Mouse (Mus musculus) lung, postnatal 0 days (tissue): ENCODE measurements around the gene Nipal3. TPM values are rescaled to one million over a fixed set of nuclear protein-coding genes. Genes with fewer than 3 reads are reported as not detected.
A peak's percentile ranks its signal among the peaks of the same experiment; 100 is the strongest.

Experiments
- ATAC-seq: fragments of 200-750 bp; cut with Nextera tagmentation; 2 replicates; pipeline ENCODE4 v1.8.0; 2017; ENCODE audit warnings: moderate library complexity
- DNase-seq: peaks from one replicate; pipeline ENCODE4 v3.0.0-alpha.2; 2016; ENCODE audit warnings: low spot score
- H3K27ac ChIP-seq: fragments of 300-500 bp; sonication (generic); 2 replicates; pipeline ENCODE4 v1.5.1; 2014; ENCODE audit warnings: antibody characterized with exemption, mild to moderate bottlenecking, low read length, mixed read lengths
- H3K27me3 ChIP-seq: fragments of 300-500 bp; sonication (generic); replicated peaks from 2 replicates; pipeline ENCODE4 v1.6.1; 2014; ENCODE audit warnings: low read length, mixed read lengths; ENCODE audit not compliant: insufficient read depth
- H3K36me3 ChIP-seq: fragments of 300-500 bp; sonication (generic); 2 replicates; pipeline ENCODE4 v1.6.1; 2014; ENCODE audit warnings: low read length, mixed read lengths; ENCODE audit not compliant: insufficient read depth
- H3K4me1 ChIP-seq: fragments of 300-500 bp; sonication (generic); 2 replicates; pipeline ENCODE4 v1.6.1; 2014; ENCODE audit warnings: antibody characterized with exemption, low read depth, low read length, mixed read lengths; ENCODE audit not compliant: insufficient read depth
- H3K4me2 ChIP-seq: fragments of 300-500 bp; sonication (generic); replicated peaks from 2 replicates; pipeline ENCODE4 v1.6.1; 2014; ENCODE audit warnings: low read depth, mild to moderate bottlenecking, low read length, moderate library complexity, mixed read lengths
- H3K4me3 ChIP-seq: fragments of 300-500 bp; sonication (generic); 2 replicates; pipeline ENCODE4 v1.5.1; 2014; ENCODE audit warnings: low read depth, low read length
- H3K9ac ChIP-seq: fragments of 300-500 bp; sonication (generic); replicated peaks from 2 replicates; pipeline ENCODE4 v1.6.1; 2014; ENCODE audit warnings: low read depth, mild to moderate bottlenecking
- H3K9me3 ChIP-seq: fragments of 300-500 bp; sonication (generic); 2 replicates; pipeline ENCODE4 v1.6.1; 2016; ENCODE audit warnings: low read length, mixed read lengths
- CTCF ChIP-seq: IDR thresholded peaks from 2 replicates; pipeline ENCODE4 v1.5.1; 2016; ENCODE audit warnings: antibody characterized with exemption, mild to moderate bottlenecking
- EP300 ChIP-seq: IDR thresholded peaks from 2 replicates; pipeline ENCODE4 v1.6.1; 2016; ENCODE audit warnings: antibody characterized with exemption, mild to moderate bottlenecking, control low read depth
- WGBS: fragments of 180-500 bp; shearing (Covaris S2); extraction: QIAGEN DNeasy Blood & Tissue Kit; methylation state at CpG from one replicate; pipeline ENCODE4 v1.1.7; 2014; 5-methylcytosine and 5-hydroxymethylcytosine counted together
- polyA plus RNA-seq: library from polyadenylated mRNA; unstranded; fragments of >200 nt; fragmentation: Nextera tagmentation; extraction: Ambion mirVana; gene quantifications from 2 replicates; pipeline ENCODE4 v1.2.1, GENCODE M21; 2015

Gene Nipal3
- polyA plus RNA-seq, 1 experiment from 2014 or later: 12.0 TPM

GRCm38 (mm10) chr4:135406180-135406579 lies 88.7 kb downstream of the Nipal3 start:
- H3K4me2 ChIP-seq: no peak overlapping the region
- H3K4me1 ChIP-seq: no peaks in the 10 kb centered on the region
- no peaks in the 10 kb centered on the region for H3K9me3 ChIP-seq
- DNase-seq: peak; percentile 28
- H3K9ac ChIP-seq: no peak overlapping the region
- H3K36me3 ChIP-seq: no peaks in the 10 kb centered on the region
- TF ChIP-seq EP300 (no peak), CTCF (no peak)
- no peak overlapping the region for H3K4me3 ChIP-seq
- H3K27ac ChIP-seq: no peak overlapping the region
- H3K27me3 ChIP-seq: no peaks in the 10 kb centered on the region
- 32% methylated on average over 5 of the region's 5 CpGs for WGBS
- no peak for ATAC-seq

- Histone ChIP-seq H3K27ac (no peak overlapping the region), H3K9ac (no peak overlapping the region), H3K4me2 (no peak overlapping the region), H3K27me3 (no peaks in the 10 kb centered on the region), H3K36me3 (no peaks in the 10 kb centered on the region), H3K4me3 (no peak overlapping the region), H3K9me3 (no peaks in the 10 kb centered on the region), H3K4me1 (no peaks in the 10 kb centered on the region)
- 94% methylated on average over 2 of the region's 2 CpGs for WGBS
- DNase-seq (no peak), ATAC-seq (no peak)
- TF ChIP-seq CTCF (no peak), EP300 (no peak)
Observed at GRCm38 (mm10) chr4:135404916-135405315, 89.9 kb downstream of the Nipal3 start.

GRCm38 (mm10) chr4:135404048-135404447 lies 90.8 kb downstream of the Nipal3 start:
- H3K4me3 ChIP-seq: no peak overlapping the region
- H3K36me3 ChIP-seq: no peaks in the 10 kb centered on the region
- no peak for TF ChIP-seq EP300
- TF ChIP-seq CTCF: no peak
- ATAC-seq (no peak), DNase-seq (no peak)
- H3K27me3 ChIP-seq: no peaks in the 10 kb centered on the region
- no peaks in the 10 kb centered on the region for H3K9me3 ChIP-seq
- no peak overlapping the region for H3K27ac ChIP-seq
- no peaks in the 10 kb centered on the region for H3K4me1 ChIP-seq
- H3K9ac ChIP-seq: no peak overlapping the region
- no peak overlapping the region for H3K4me2 ChIP-seq
- WGBS: 71% methylated on average over 10 of the region's 10 CpGs

- no peak overlapping the region for H3K4me2 ChIP-seq
- TF ChIP-seq EP300: no peak
- no peak for ATAC-seq
- no peak for DNase-seq
- H3K9ac ChIP-seq: no peak overlapping the region
- H3K27me3 ChIP-seq: 0 out of 2 replicates have a peak, but pooled peaks cover 6% of the 10 kb centered on the region
- H3K27ac ChIP-seq: no peak overlapping the region
- H3K4me1 ChIP-seq: peaks cover 9% of the 10 kb centered on the region; the same call in 1 of the 2 replicates
- WGBS: 28% methylated on average over 7 of the region's 7 CpGs
- H3K9me3 ChIP-seq: no peaks in the 10 kb centered on the region
- no peaks in the 10 kb centered on the region for H3K36me3 ChIP-seq
- H3K4me3 ChIP-seq: no peak overlapping the region
Observed at GRCm38 (mm10) chr4:135401881-135402280, 93.0 kb downstream of the Nipal3 start.

GRCm38 (mm10) chr4:135397991-135398390 lies 96.8 kb downstream of the Nipal3 start, which contains the start of gene Ncmap:
TSS of gene Ncmap (minus strand) at chr4:135398227.
- Histone ChIP-seq H3K4me2 (peak within 1 kb of the TSS; percentile 65), H3K4me3 (peak within 1 kb of the TSS; percentile 31), H3K36me3 (no peaks in the 10 kb centered on the region), H3K4me1 (peaks cover 9% of the 10 kb centered on the region; the same call in 1 of the 2 replicates), H3K27ac (no peak within 1 kb of the TSS), H3K9ac (no peak within 1 kb of the TSS), H3K9me3 (no peaks in the 10 kb centered on the region), H3K27me3 (0 out of 2 replicates have a peak, but pooled peaks cover 6% of the 10 kb centered on the region)
- 1% methylated on average over 27 of the region's 29 CpGs for WGBS
- DNase-seq (no peak), ATAC-seq (peak; percentile 37)
- no peak for TF ChIP-seq EP300
- no peak for TF ChIP-seq CTCF

GRCm38 (mm10) chr4:135397551-135397950 lies 97.3 kb downstream of the Nipal3 start:
- peak overlapping the region; percentile 65 for H3K4me2 ChIP-seq
- no peaks in the 10 kb centered on the region for H3K9me3 ChIP-seq
- H3K9ac ChIP-seq: no peak overlapping the region
- DNase-seq: peak; percentile 15
- 0 out of 2 replicates have a peak, but pooled peaks cover 6% of the 10 kb centered on the region for H3K27me3 ChIP-seq
- H3K4me3 ChIP-seq: peak overlapping the region; percentile 31
- H3K36me3 ChIP-seq: no peaks in the 10 kb centered on the region
- 4% methylated on average over 16 of the region's 16 CpGs for WGBS
- no peak for TF ChIP-seq EP300
- TF ChIP-seq CTCF: no peak
- no peak overlapping the region for H3K27ac ChIP-seq
- peak; percentile 35; the same call in 1 of the 2 replicates for ATAC-seq
- peaks cover 9% of the 10 kb centered on the region; the same call in 1 of the 2 replicates for H3K4me1 ChIP-seq
